Mouse (Mus musculus) heart, postnatal 25 days (tissue): ENCODE results near the gene Pold2. TPM values are rescaled to one million over a fixed set of nuclear protein-coding genes. Genes with fewer than 3 reads are reported as not detected.

Experiments used
- DNase-seq: peaks from one replicate; pipeline ENCODE4 v3.0.0; 2022; ENCODE audit warnings: low spot score
- intact Hi-C: fragments of 180-260 bp; cut with DNase I; formaldehyde crosslinking; loops from one replicate; pipeline ENCODE4 v1.15.1; 2025
- total RNA-seq, 2 experiments: library from RNA; stranded (reverse); gene quantifications; 2 replicates each; pipeline ENCODE4 v1.2.3; 2021

Pold2 gene
- total RNA-seq, 2 experiments from 2014 or later = 29.2 to 33.2 TPM

DNA sequence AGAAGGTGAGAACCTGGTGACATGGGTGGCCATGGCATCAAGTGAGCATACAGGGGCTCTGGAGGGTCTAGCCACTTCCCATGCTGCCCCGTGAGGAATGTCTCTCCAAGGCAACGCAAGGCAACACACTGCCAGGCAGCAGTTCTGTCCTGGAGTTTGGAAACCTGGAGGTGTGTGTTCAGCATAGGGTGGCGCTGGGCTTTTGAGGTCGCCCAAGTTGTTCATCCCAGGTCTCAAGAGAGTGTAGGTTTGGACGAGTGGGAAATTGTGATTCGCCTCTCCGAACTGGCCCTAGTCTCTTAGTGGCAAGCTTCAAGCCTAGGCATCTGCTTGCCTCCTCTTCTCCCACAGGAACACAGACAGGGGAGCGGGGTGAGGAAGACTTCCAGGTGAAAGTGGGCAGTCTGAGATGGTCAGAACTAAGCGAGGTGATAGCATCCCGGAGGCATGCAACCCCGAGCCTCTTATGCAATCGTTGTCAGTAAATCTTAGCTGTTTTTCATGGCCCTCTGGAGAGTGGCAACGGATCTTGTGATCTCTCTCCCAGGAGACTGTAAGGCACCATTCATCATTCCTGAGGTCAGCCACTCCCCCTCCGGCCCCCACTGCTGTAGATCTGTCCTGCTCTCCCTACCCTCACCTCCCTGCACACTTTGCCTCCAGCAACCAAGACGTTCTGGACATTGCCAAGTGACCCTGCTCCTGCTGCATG lies 15.5 kb downstream of the Pold2 start:
- DNase-seq = no peak
- intact Hi-C loops = no loop called here

DNA sequence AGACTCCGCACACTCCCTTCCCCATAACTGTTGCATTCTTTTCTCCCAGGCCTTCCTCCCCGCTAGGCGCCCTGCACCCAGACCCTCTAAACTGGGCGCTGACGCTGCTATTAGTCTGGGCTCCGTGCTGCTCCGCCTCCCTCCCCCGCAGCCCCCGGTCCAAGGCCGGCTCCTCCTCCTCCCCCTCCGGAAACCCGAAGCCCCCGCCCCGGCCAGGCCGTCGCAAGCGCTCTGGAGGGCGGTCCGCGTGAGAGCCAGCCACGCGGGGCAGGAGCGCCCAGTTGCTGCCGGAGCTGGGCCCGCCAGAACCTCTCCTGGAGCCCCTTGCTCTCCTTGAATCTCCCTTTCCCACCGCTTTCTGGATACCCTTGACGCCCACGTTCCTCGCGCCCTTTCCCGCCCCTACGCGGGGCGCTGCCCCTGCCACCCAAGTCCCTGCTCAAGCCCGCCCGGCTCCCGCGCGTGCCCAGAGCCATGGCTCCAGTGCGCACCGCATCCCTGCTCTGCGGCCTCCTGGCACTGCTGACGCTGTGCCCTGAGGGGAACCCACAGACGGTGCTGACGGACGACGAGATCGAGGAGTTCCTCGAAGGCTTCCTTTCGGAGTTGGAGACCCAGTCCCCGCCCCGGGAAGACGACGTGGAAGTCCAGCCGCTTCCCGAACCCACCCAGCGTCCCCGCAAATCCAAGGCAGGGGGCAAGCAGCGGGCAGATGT lies 16.3 kb downstream of the Pold2 start, which contains the start of gene Aebp1:
Aebp1 (plus strand) TSS at position 270 of the 716 bp plus-strand sequence.
- intact Hi-C loops = no loop called here

DNA sequence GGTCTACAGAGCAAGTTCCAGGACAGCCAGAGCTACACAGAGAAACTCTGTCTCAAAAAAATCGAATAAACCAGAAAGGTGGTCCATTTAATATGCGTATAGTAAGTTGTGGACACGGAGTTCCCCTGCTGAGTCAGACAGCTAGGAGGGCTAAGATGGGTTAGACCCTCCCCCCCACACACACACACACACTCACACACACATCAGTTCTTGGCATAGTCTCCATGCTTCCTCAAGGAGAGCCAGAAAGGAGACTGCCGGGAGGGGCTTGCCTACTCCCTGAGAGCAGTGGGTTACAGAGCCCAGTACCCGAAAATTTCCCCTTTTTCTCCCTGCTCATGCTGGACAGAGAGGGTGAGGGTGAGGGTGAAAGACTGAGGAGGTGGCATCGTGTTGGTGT lies 17.5 kb downstream of the Pold2 start:
- intact Hi-C loops = no loop called here

More for the DNA sequence above, 16.3 kb downstream of the Pold2 start, which contains the start of gene Aebp1:
- DNase-seq = peak; percentile 55

DNA sequence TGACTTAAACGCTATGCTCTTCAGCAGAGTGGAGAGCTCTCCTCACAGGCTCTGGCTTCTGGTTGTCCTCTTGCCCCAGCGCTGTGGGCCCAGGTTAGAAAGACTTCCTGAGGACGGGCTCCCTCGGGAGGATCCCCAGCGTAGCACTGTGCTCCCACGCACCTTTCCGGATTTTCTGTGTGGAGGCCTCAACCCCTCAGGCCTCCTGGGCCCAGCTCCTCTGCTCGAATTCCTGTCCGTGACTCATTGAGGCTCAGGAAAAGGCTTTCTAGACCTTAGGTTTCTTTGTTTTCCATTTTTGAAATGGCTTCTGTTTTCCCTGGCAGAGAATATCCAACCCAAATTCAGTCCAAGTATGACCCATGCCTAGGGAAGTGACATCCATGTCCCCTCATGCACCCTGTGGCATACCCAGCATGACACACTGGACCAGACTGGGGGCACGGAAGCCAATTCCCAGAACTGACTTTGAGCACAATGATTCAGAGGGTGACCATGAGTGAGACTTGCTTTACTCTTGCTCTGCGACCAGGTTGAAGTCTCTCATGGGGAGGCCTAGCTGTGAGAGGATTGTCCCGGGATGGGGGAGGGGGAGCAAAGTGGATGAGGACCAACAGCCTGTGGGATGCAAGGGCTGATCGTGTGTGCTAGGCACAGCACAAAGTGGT lies 18.1 kb downstream of the Pold2 start:
- no peak for DNase-seq
- intact Hi-C loops = no loop called here

More for the DNA sequence above, 17.5 kb downstream of the Pold2 start:
- no peak for DNase-seq

DNA sequence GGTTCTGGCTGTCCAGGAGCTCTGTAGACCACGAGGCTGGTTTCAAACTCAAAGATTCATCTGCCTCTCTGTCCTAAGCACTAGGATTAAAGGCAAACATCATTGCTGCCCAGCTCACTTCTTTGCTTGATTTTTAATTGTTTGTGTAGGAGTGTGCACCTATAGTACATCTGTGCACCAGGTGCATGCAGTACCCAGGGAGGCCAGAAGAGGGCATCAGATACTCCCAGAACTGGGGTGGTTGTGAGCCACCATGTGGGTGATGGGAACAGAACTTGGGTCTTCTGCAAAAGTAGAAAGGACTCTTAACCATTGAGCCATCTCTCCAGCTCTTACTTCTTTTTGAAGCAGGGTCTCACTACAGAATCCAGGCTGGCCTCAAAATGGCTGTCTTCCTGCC lies 19.4 kb downstream of the Pold2 start:
- intact Hi-C loops = no loop called here
- no peak for DNase-seq

DNA sequence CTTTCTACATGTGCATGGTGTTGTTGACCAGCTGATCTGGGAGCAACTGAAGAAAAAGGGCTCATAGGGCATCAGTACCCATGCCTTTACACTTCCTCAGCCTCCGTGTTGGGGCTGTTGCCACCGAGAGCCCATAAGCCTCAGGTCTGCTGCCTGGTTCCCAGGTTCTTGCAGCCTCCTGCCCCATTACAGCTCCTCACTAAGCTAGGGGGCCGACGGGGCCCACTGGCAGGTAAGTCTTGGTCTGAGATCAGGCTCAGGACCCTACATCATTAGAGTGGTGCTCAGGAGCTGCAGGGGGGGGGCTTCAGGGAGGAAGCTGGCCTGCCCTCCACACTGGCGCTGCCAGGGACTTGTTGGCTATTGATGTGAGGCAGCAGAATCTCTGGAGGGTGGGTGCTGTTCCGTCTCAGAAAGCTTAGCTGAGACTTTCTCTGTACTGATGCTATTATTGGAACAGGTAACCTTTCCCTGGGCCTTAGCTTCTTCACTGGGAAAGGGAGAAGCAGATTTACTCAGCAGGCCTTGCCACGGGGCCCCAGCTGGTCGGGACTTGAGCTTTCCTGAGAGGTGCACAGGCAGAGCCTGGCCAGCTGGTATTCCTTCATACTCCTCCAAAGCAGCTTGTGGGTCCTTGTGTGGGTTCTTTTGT lies 21.5 kb downstream of the Pold2 start:
- intact Hi-C loops = no loop called here
- DNase-seq = no peak

DNA sequence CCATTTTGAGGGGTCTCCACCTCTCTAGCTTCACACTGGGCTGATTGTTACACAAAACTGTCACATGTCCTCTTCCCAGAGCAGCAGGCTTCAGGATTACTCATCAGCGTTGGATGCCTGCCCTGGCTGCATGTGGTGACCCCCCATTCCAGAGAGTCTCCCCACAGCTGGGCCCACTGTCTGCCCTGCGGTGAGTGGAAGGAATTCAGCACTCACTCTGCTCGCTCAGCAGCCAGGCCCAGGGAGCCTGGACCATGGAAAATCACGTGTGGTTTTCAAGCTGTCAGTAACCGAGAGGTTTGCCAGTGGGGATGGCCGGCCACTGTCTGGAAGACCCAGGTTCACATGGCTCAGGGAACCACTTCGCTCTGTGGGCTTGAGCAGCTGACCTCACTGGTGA lies 22.2 kb downstream of the Pold2 start:
- peak; percentile 65 for DNase-seq
- intact Hi-C loops = no loop called here

DNA sequence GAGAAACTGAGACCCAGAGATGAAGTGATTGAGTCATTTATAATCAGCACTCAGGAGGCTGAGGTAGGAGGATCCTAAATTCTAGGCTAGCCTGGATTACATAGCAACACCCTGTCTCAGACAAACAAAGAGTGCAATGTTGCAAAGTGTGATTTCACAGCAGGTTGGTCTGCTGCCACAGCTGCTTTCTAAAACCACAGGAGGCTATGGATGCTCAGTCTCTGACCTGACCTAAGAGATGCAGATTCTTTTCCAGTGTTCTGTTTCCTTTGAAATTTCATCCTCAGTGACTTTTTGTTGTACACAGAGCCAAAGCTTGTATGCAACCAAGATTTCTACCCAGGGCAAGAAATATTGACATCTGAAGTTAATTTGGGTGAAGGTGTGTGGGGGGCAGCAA lies 22.6 kb downstream of the Pold2 start:
- intact Hi-C loops = no loop called here
- no peak for DNase-seq

DNA sequence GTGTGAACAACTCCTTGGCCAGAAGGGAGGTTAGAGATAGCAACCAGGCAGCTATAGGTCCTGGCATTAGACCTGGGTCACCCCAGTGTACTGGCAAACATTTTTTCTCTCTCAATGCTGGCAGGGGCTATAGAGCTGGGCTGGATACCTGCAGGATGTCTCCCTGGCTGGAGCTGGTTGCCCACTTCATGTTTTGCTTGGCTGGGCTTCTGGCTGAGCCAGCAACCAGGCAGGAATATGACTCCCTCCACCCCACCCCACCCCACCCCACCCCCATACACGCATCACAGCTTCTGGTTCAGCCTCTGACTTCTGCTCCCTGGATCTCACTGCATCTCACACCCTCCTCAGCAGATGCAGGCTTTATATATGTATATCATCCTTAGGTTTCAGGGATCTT lies 25.8 kb downstream of the Pold2 start:
- DNase-seq = no peak

DNA sequence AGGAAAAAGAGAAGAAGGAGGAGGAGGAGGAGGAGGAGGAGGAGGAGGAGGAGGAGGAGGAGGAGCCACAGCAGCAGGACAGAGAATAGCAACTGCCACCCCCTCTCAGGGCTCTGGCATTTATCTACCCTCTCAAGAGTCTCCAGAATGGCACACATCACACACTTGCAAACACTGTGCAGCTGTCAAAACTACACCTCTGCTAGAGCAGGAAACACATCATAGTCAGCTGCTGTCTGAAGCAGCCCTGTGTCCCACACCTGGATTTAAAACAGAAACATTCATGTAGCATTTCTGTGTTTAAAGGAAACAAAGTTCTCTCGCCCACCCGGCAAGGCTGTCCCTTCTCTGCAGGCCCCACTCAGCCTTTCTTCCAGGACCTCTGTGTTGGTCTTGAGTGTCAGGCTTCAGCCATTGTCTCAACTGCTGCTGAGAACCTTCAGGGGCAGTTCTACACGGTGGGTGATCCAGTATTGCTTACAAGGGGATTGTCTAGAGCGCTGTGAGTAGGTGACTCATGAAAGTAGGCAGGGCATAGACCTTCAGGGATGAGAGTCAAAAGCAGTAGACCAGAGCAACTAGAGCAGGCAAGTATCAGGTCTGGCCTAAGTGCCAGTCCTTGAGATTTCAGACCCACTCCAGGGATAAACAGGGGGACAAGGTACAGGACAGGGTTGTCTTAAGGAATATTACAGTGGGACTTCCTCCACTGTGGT lies 26.9 kb downstream of the Pold2 start:
- DNase-seq = no peak
- intact Hi-C loops = no loop called here

More for the DNA sequence above, 25.8 kb downstream of the Pold2 start:
- intact Hi-C loops = no loop called here

DNA sequence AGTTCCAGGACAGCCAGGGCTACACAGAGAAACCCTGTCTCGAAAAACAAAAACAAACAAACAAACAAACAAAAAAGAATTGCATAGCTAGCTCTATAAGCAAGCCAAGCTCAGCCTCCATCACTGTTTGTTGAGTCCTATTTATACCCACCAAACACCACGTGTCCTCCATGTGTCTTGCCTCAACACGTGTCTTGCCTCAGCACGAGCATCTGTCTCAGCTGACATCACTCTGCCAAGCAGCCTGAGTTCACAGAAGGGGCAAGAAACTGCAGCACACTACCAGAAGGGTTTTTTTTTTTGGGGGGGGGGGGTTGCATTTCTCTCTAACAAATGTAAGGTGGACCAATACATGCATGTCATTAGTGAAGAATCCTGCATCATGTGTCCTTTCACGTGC lies 27.6 kb downstream of the Pold2 start:
- no peak for DNase-seq
- intact Hi-C loops = no loop called here

DNA sequence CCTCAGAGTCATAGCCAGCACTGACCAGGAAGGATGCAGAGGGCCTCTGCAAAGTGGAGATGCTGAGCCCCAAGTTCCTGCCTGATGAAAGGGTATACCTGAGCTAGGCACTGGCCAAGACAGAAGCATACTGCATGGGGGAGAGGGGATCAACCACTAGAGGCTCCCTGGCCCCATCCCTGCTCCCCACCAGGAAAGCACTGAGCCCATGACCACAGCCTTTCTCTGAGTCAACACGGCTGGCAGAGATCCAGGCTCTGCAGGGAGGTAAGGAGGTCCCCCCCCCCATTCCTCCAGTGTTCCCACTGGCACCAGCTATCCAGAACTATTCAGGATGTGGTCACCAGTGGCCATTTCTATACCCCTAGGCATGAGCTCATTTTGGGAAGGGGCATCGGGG lies 28.8 kb downstream of the Pold2 start:
- intact Hi-C loops = no loop called here
- no peak for DNase-seq

DNA sequence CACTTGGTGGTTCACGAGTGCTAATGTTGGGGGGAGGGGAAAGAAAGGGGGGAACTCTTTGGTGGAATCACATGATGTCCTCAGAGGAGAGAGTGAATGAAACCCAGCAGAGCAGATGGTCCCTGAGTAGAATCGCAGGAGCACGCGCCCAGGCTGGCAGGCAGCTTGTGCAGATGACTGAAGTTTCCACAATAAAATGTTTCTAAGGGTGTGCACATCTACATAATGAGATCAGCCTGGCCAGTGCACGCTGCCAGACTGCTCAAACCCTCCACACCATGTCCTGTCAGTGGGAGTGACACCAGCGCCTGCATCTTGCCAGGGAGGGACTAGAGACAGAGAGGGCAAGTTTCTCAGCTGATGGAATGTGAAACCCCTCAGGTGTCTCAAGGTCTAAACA lies 29.4 kb downstream of the Pold2 start:
- peak; percentile 49 for DNase-seq
- intact Hi-C loops = no loop called here

DNA sequence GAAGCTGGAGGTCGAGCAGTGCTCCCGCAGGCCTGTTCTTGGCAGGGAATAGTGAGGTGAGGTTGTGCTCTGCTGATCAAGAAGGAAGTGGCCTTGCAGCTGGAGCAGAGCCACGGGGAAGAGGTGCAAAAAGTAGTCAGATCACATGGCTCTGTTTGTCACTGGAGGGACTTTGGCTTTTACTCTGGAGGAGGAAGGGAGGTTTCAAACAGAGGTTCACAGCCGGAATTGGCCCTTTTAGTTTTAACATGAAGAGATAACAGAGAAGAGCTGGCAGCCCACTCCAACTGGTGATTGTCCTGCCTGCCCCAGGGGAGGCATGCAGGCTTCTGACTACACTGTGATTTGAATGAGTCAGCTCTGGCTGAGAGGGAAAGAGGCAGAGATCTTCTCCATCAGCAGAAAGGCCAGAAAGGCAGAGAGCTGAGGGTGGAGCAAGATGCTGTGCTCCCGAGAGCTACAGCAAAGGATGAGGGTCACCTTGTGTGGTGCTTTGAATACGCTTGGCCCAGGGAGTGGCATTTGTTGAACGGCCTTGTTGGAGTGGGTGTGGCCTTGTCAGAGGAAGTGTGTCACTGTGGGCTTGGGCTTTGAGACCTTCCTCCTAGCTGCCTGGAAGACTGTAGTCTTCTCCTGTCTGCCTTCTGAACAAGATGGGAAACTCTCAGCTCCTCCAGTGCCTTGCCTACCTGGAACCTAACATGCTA lies 31.3 kb downstream of the Pold2 start:
- intact Hi-C loops = no loop called here

DNA sequence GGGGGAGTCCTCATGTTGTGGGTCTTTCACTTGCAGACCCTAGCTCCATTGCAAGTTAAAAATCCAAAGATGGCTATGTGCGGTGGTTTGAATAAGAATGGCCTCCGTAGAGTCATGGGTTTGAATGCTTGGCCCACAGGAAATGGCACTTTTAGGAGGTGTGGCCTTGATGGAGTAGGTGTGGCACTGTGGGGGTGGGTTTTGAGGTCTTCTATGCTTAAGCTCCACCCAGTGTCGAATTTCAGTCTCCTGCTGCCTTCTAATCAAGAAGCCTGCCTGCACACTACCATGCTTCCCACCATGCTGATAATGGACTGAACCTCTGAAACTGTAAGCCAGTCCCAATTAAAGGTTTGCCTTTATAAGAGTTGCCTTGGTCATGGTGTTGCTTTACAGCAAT lies 35.0 kb downstream of the Pold2 start:
- intact Hi-C loops = no loop called here
- DNase-seq = no peak

More for the DNA sequence above, 31.3 kb downstream of the Pold2 start:
- DNase-seq = peak; percentile 51

DNA sequence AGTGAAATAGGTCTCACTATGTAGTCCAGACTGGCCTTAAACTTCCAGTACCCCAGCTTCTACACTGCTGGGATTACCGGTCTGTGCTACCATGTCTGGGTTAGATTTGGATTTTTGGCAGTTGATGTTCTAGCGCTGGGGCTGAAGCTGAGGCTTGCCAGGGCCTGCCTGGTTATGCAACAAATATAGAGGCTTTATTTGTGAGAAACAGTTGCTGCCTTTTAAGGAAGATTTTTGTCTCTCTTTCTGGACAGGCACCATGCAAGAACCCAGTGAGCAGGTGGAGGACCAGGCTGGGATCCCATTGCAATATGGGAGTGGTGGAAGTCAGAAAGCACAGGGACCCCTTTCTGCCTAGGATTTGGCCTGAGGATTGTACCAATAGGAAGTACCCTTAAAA lies 36.3 kb downstream of the Pold2 start:
- intact Hi-C loops = no loop called here
- DNase-seq = no peak

DNA sequence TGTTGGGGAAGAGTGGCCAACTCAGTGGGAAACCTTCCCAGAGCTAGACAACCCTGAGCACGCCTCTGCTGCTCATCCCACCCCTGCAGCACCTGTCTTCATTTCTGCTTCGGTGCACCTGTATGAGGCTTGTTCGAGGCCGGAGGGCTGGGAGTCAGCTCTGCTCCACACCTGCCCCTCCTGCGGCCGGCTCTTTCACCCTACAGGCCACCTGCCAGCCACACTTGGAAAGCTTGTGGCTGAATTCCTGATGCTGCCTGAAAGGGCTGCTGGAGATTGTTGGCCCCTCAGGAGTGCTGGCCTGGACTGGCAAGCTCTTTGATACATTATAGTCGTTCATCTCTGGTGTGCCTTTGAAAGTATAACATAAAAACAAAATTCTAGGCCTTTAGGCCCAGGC lies 37.7 kb downstream of the Pold2 start:
- DNase-seq = no peak
- intact Hi-C loops = no loop called here

DNA sequence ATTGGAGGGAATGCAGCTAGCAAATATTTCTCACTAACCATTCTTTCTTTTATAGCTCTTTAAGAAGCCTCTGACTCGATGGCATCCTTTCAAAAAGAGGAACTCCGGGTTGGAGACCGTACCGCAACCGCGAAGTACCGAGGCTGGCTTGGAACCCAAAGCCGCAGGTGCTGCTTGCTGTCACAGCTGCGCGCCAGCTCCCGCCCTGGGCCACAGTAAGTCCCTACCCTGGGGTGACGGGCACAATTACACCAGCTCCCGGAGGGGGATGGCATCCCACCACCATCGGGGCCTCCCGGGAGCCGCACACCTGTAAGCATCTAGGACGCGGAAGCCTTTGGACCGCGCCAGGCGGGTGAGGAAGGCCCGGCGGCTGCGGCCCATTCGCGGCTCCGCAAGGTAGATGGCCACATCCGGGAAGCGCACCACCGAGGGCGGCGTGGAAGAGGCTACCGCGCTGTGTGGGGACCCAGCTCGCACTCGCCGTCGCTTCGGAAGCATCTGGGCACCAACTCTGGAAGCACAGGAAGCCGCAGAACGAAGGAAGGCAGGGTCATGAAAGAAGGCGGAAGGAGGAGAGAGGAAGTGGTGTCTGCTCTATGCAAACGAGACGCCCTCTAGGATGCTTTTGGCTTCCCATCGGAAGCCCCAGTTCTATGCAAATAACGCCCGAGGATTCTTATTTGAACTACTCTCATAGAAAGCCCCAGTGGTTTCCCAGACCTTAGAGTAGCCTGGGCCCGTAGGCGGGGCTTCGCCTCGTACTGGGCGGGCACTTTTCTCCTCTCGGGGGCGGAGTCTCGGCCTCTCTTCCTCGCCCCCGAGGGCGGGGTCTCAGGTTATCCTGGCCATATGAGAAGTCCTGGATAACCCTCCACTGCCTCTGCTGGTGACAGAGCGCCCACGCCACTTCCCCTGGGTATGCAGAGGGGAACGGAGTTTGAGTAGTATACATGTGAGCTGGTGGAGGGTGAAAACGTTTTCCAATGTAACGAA lies 40.5 kb downstream of the Pold2 start, which contains the start of gene Polm:
Polm (minus strand) TSS at position 766 of the 996 bp plus-strand sequence.
- DNase-seq = peak; percentile 87
- intact Hi-C loops = loop anchor here (2.0 to 5.0 kb wide), 3 partner anchors 40 to 50 kb away; partner anchors contain the start of genes Dbnl and Pold2
